8 mouse cellular contexts compared by ENCODE assay signal in the genomic region with DNA sequence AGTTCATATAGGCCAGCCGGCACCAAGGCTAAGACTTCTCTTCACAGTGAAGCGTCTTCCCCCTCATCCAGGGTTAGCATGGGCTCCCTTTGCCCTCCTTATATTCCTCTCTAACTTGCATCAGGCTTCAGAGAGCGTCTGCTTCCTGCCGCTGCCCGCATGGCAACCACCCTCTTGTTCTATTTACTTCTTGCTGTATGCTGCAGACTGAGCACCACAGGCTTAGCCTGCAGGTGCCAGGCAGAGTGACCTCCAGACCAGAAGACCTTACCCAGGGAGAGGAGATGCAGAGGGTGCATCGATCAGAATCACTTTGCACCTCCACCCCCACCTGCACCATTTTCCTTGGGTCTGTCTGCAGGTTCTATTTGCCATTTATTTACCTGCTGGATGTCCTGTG. TPM values are rescaled to one million over a fixed set of nuclear protein-coding genes. Genes with fewer than 3 reads are reported as not detected.
A peak's percentile ranks its signal among the peaks of the same experiment; 100 is the strongest.
DNase-seq lines count a peak whose midpoint lies in the region; ATAC-seq and TF ChIP-seq lines count a peak whose summit lies in the region.

No protein-coding gene starts in this region.

- H3K9ac ChIP-seq in hindbrain, embryonic 15.5 days, result peak overlapping the region; percentile 86

- peak overlapping the region; percentile 81 for H3K4me3 ChIP-seq in kidney, adult 2 months (ENCODE audit: insufficient read depth, low read depth, low read length)
- peak overlapping the region; percentile 7 for H3K4me3 ChIP-seq in bone marrow, adult 2 months (replicated peaks; ENCODE audit: control insufficient read depth, low read depth, low read length)
- H3K4me3 ChIP-seq in hindbrain, embryonic 15.5 days, result peak overlapping the region; percentile 99
- H3K4me3 ChIP-seq in myocyte, result peak overlapping the region; percentile 73

- H3K27me3 ChIP-seq in kidney, adult 2 months (replicated peaks; ENCODE audit: control insufficient read depth, insufficient read depth, low read length), result no peaks in the 10 kb centered on the region
- H3K27me3 ChIP-seq in hindbrain, embryonic 15.5 days, result no peaks in the 10 kb centered on the region
- H3K27me3 ChIP-seq in myocyte (ENCODE audit: control insufficient read depth, insufficient read depth, insufficient read length), result no peaks in the 10 kb centered on the region

- TF ChIP-seq CTCF in kidney, adult 2 months (conservative IDR thresholded peaks at IDR 0.05; ENCODE audit: insufficient read depth, insufficient read length, low read depth, low read length), result no peak
- no peak for TF ChIP-seq CTCF in bone marrow, adult 2 months (IDR thresholded peaks at IDR 0.05; ENCODE audit: control insufficient read depth, insufficient read depth, low read length)

- no peak for ATAC-seq in hindbrain, embryonic 15.5 days (ENCODE audit: low FRiP score, low read depth)

- WGBS in kidney, adult 2 months, result 17% methylated on average over 6 of the region's 6 CpGs
- WGBS in bone marrow, adult 2 months, result 6% methylated on average over 6 of the region's 6 CpGs
- WGBS in hindbrain, embryonic 15.5 days, result 10% methylated on average over 6 of the region's 6 CpGs

- H3K4me1 ChIP-seq in kidney, adult 2 months (ENCODE audit: control insufficient read depth, insufficient read depth, low read length), result peaks cover 17% of the 10 kb centered on the region
- peaks cover 4% of the 10 kb centered on the region; the same call in 1 of the 2 replicates for H3K4me1 ChIP-seq in bone marrow, adult 2 months (ENCODE audit: control insufficient read depth, insufficient read depth, low read length)
- H3K4me1 ChIP-seq in hindbrain, embryonic 15.5 days (replicated peaks), result peaks cover 48% of the 10 kb centered on the region

- H3K27ac ChIP-seq in kidney, adult 2 months (ENCODE audit: insufficient read depth, low read depth, low read length), result peak overlapping the region; percentile 29
- H3K27ac ChIP-seq in bone marrow, adult 2 months (ENCODE audit: control insufficient read depth, insufficient read depth, low read depth, low read length, poor library complexity), result no peak overlapping the region
- H3K27ac ChIP-seq in hindbrain, embryonic 15.5 days (replicated peaks), result no peak overlapping the region

- no peaks in the 10 kb centered on the region; the same call in 1 of the 2 replicates for H3K36me3 ChIP-seq in kidney, adult 2 months (ENCODE audit: control insufficient read depth, insufficient read depth, low read length)
- peaks cover 21% of the 10 kb centered on the region; the same call in 1 of the 2 replicates for H3K36me3 ChIP-seq in hindbrain, embryonic 15.5 days
- peaks cover 5% of the 10 kb centered on the region for H3K36me3 ChIP-seq in myocyte (ENCODE audit: control insufficient read depth, insufficient read depth)

- TF ChIP-seq POLR2A in kidney, adult 2 months (IDR thresholded peaks at IDR 0.05; ENCODE audit: low read depth, low read length), result no peak
- TF ChIP-seq POLR2A in bone marrow, adult 2 months (IDR thresholded peaks at IDR 0.05; ENCODE audit: borderline replicate concordance, control insufficient read depth, low read depth, low read length), result no peak
- TF ChIP-seq POLR2A in myocyte (IDR thresholded peaks at IDR 0.05; ENCODE audit: insufficient read length, low read depth), result no peak

- no peaks in the 10 kb centered on the region for H3K9me3 ChIP-seq in hindbrain, embryonic 15.5 days

- peak overlapping the region; percentile 87 for H3K4me2 ChIP-seq in hindbrain, embryonic 15.5 days
- H3K4me2 ChIP-seq in myocyte (ENCODE audit: low read depth), result peak overlapping the region; percentile 79

- peak overlapping the region; percentile 77 for H3ac ChIP-seq in myocyte (ENCODE audit: control insufficient read depth, insufficient read length)

- H3K79me2 ChIP-seq in myocyte (ENCODE audit: control insufficient read depth, insufficient read depth), result peaks cover 49% of the 10 kb centered on the region

- DNase-seq in kidney, adult 2 months, result no peak
- DNase-seq in kidney, adult 8-10 months, result no peak
- DNase-seq in layer of hippocampus, adult 9-10 months (ENCODE audit: low spot score), result no peak
- DNase-seq in right cerebral cortex, postnatal 4 days, result no peak
- DNase-seq in gastrocnemius, adult 8-10 months (ENCODE audit: low spot score in 2 of 2), result no peak

TF ChIP-seq in myocyte, 11 proteins besides CTCF, POLR2A, EP300 and RAD21:
- no peak for TF ChIP-seq SRF (IDR thresholded peaks at IDR 0.05; ENCODE audit: control insufficient read depth, insufficient read length, low read depth)
- no peak for TF ChIP-seq POLR2AphosphoS2 (IDR thresholded peaks at IDR 0.05; ENCODE audit: insufficient read length, low read depth)
- TF ChIP-seq CEBPB (IDR thresholded peaks at IDR 0.05; ENCODE audit: insufficient read depth, poor library complexity, severe bottlenecking), result no peak
- TF ChIP-seq MAX (IDR thresholded peaks at IDR 0.05; ENCODE audit: low read depth), result no peak
- TF ChIP-seq MYOD1 (IDR thresholded peaks at IDR 0.05; ENCODE audit: control insufficient read depth in 1 of 3, insufficient read length in 2 of 3, low read depth in 2 of 3), result no peak
- no peak for TF ChIP-seq USF1 (IDR thresholded peaks at IDR 0.05; ENCODE audit: low read depth)
- TF ChIP-seq TCF3 (IDR thresholded peaks at IDR 0.05; ENCODE audit: insufficient read length, low read depth), result no peak
- no peak for TF ChIP-seq MYOG (IDR thresholded peaks at IDR 0.05; ENCODE audit: control insufficient read depth in 1 of 3, insufficient read depth in 1 of 3, insufficient read length in 2 of 3, low read depth in 2 of 3)
- TF ChIP-seq E2F4 (IDR thresholded peaks at IDR 0.05; ENCODE audit: insufficient read depth), result no peak
- no peak for TF ChIP-seq TCF12 (IDR thresholded peaks at IDR 0.05; ENCODE audit: insufficient read depth, poor library complexity, severe bottlenecking)
- TF ChIP-seq REST (IDR thresholded peaks at IDR 0.05; ENCODE audit: insufficient read depth, insufficient read length), result no peak

RNA-seq across cellular contexts. Expression of a gene that starts 1.2 kb away (rescaled TPM):
- 242 and 276 TPM in 2 replicates for polyA plus RNA-seq in kidney, adult 2 months (2012; rRNA removed)
- 11.9 and 23.8 TPM in 2 replicates for polyA plus RNA-seq in bone marrow, adult 2 months (2011; ENCODE audit: insufficient read depth, insufficient read length, low replicate concordance, missing spikeins)
- 5.2 and 7.1 TPM in 2 replicates for polyA plus RNA-seq in hindbrain, embryonic 15.5 days (2015; fragmentation: Nextera tagmentation; extraction: Ambion mirVana)
- 116 TPM for polyA plus RNA-seq in myocyte (2012; fragmentation: generic; extraction: Trizol)
- total RNA-seq in gastrocnemius, adult 8-10 months (2022), result 1 to 10 TPM; 1.2 to 2.5 (median 1.8) TPM

RNA-seq across cellular contexts. Expression of a gene that starts 55.0 kb away (rescaled TPM):
- not detected in 2 replicates for polyA plus RNA-seq in kidney, adult 2 months (2012; rRNA removed)
- not detected in 2 replicates for polyA plus RNA-seq in bone marrow, adult 2 months (2011; ENCODE audit: insufficient read depth, insufficient read length, low replicate concordance, missing spikeins)
- not detected in 2 replicates for polyA plus RNA-seq in hindbrain, embryonic 15.5 days (2015; fragmentation: Nextera tagmentation; extraction: Ambion mirVana)
- polyA plus RNA-seq in myocyte (2012; fragmentation: generic; extraction: Trizol), result not detected
- total RNA-seq in gastrocnemius, adult 8-10 months (2022), result not detected

Comparison
In these comparisons a context has a peak if more than half of its experiments do, and no peak if none do; other contexts are left out.
1. H3K4me3 ChIP-seq: peak in every context shown above with its lines; median percentile 99 in hindbrain, embryonic 15.5 days; 81 in kidney, adult 2 months; 73 in myocyte; 7 in bone marrow, adult 2 months.